Mouse (Mus musculus) left cerebral cortex, adult 18-20 months (tissue): Measurements from ENCODE around the gene Klhl15. TPM values are rescaled to one million over a fixed set of nuclear protein-coding genes. Genes with fewer than 3 reads are reported as not detected.

Experiments
- DNase-seq, 2 experiments: peaks; one replicate each; pipeline ENCODE4 v3.0.0; 2021 to 2022; ENCODE audit warnings: low spot score in 2 of 2, mixed read lengths in 1 of 2
- long read RNA-seq, 2 experiments: library from polyadenylated mRNA; stranded (forward); transcript quantifications; one replicate each; pipeline ENCODE4 v2.0.0; 2021
- microRNA-seq, 2 experiments: library from miRNA; unstranded; fragments of <30 nt; microRNA quantifications; one replicate each; pipeline ENCODE4 v1.2.0; 2021
- total RNA-seq, 2 experiments: library from RNA; stranded (reverse); gene quantifications; 2 replicates each; pipeline ENCODE4 v1.2.3; 2021

Gene Klhl15
- 10 to 100 TPM; 27.0 to 29.6 TPM for total RNA-seq
- long read RNA-seq, experiment 1, partial matches to known transcripts: 0 of 2 reads
- long read RNA-seq, experiment 1, other reads (novel, unspliced or antisense): 2 of 2 reads
- long read RNA-seq, experiment 2, partial matches to known transcripts: 0 of 4 reads
- long read RNA-seq, experiment 2, other reads (novel, unspliced or antisense): 2 of 4 reads

DNA sequence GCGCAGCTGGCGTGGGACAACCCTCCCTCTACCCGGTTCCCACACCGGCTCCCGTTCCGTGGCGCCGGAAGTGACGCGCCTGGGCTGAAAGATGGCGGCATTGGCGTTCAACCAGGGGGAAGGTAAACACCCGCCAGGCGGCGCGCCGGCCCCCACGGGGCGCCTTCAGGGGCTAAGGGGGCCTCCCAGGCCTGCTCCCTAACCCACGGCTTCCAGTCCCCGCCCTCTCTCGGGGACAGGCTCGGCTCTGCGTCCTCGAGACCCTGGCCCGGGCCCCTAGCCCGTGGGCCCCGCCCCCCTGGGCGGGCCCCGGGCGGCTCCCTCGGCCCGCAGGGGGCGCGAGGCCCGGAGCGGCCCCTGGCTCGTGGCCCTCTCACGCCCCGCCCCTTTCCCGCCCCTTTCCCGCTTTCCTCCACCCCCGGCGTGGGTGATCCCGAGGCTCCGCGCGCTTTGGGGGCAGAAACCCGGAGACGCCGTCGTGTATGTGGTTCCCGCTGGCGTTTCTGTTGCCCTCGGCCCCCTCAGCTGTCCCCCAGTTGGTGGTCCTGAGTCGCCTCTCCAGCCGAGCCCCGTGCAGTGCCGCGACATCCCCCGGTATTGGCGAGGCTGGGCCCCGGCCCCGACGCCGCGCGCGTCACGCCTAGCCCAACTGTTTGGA, at the start of gene Klhl15:
Gene Klhl15, plus strand, starts transcription at position 68 of the 658 bp plus-strand sequence.
- peak; percentile 66 to 75 for DNase-seq

DNA sequence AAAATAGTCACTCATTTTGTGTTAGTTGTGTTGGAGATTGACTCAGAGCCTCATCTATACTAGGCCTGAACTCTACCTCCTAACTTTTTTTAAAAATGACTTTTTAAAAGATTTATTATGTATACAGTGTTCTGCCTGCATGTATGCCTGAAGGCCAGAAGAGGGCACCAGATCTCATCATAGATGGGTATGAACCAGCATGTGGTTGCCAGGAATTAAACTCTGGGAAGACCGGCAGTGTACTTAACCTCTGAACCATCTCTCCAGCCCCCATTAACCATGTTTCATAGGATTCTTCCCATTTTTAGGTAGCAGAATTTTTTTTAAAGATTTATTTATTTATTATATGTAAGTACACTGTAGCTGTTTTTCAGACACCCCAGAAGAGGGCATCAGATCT, 49.2 kb upstream of the Klhl15 start:
- DNase-seq: no peak

DNA sequence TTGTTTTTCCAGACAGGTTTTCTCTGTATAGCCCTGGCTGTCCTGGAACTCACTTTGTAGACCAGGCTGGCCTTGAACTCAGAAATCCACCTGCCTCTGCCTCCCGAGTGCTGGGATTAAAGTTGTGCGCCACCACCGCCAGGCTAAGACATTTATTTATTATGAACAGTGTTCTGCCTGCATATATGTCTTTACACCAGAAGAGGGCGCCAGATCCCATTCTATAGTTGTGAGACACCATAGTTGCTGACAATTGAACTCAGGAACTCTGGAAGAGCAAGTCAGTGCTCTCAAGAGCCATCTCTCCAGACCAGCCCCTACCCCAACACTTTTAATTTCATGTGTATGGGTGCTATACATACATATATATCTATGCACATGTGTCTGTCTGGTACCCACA, 40.5 kb upstream of the Klhl15 start:
- DNase-seq: peak in 1 of 2 experiments; percentile 3

DNA sequence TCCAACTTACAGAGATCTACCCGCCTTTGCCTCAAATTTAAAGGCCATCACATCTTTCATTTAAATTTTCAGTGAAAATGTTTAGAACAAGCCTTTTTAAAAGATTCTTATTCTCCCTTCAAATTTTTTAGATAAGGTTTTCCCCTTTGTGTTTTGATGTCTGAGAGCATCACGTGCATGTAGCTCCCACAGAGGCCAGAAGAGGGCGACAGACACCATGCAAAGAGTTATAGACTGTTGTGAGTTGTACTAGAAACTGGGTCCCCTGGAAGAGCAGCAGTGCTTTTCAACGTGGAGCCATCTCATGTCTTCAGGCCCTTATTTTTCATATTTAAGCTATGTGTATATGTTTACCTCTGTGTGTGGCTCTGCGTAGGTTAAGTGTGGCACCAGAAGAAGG, 36.6 kb upstream of the Klhl15 start:
- DNase-seq: no peak

DNA sequence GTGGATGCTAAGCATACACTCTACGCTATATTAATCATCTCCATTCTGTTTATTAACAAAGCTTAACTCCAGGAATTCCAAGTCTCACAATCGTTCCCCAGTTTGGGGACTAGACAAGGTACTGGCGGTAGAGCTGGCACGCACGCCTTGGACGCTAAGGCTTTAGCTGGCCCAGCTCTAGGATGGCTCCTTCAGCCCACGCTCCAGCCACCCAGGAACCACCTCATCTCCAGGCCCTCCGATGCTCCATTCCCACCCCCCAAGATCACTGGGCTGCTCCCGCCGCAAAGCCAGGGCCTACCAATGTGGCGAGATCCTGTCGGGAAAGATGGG, 22.2 kb upstream of the Klhl15 start:
- DNase-seq: no peak

DNA sequence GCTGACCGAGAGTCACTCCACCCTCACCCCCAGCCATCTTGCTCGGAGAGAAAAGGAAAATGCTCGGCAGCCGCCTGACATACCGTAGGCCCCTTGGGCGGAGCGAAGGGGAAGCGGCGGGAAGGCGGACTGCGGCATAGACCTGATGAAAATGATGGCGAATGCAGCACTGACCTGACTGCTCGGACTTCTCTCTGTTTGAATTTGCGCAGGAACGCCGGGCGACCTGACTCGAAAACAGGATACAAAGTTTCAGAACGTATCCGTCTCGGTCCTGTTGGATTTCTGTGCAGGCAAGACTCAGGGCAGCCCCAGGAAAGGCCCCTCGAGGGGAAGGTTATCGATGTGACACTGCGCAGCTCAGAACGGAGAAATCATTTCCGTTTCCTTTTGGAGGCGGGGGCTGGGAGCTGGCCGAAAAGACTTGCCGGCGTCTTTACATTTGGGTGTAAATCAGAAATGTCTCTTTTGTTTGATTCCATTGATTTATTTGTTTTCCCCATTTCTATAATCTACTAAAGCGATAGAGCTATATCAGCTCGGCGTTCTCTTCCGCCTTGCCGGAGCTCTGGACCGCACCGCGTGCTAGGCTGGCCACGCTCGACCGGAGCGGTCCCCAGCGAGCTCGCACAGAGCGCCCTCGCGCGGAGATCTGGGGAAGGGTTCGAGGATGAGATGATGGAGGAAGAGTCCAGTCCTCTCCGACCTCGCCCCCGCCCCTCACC, 21.6 kb upstream of the Klhl15 start, which contains the start of gene Eif2s3x:
Gene Eif2s3x, minus strand, starts transcription at position 266 of the 725 bp plus-strand sequence.
- DNase-seq: peak; percentile 71 to 92

DNA sequence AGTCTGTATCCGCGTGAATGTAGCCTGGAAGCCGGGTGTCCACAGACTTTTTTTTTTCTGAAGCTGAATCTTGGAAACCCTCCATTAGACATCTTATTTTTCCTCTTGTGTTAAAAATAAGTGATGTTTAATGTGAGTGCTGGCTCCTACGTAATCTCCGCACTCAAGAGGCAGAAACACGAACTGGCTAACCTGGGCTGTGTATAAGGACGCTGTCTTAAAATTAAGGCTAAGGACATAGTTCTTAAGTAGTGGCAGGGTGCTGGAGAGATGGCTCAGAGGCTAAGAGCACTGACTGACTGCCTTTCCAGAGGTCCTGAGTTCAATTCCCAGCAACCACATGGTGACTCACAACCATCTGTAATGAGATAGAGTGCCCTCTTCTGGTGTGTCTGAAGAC, 21.0 kb upstream of the Klhl15 start:
- DNase-seq: peak in 1 of 2 experiments; percentile 1

DNA sequence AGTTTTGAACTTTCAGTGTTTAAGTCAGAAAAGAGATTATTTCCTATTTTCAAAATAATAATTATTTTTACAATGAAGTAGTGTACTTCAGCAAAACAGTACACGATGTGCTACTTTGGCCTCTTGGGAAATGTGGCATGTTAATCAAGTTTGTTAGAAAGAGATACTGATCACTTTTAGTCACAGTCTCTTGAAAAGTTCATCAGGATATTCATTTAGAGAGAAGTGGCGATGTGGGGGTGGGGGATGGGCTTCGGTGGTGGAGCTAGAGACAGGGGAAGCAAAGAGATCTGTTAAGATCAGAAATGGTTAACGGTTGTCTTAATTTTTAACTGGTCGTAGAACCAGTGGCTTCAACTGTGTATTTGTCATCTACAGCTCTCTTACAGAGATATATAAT, 967 bp upstream of the Klhl15 start:
- DNase-seq: no peak

DNA sequence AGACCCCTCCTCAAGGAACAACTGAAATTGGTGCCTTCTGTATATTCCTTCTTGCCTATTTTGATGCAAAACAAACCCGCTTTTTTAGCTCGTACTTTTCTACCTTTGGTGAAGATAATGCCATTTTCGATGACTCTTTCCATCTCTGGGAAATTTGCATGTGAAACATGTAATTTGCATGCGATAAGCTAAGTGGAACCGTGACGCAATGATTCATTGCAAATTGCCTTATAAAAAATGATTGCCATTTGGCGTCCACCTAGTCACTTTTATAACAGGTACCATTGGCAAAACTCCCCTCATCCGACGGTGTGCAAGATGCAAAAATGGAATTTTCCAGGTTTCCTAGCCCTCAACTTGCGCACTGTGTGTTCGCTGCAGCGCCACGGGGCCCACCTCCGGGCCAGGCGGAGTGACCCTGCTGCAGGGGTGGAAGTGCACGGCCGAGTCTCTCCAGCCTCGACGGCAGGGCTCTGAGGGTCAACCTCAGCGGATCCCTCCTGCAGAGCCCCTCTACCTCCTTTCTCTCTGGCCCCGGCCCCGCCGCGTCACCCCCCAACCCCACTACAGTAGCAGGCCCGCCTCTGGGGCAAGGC, 365 bp upstream of the Klhl15 start:
- no peak for DNase-seq

DNA sequence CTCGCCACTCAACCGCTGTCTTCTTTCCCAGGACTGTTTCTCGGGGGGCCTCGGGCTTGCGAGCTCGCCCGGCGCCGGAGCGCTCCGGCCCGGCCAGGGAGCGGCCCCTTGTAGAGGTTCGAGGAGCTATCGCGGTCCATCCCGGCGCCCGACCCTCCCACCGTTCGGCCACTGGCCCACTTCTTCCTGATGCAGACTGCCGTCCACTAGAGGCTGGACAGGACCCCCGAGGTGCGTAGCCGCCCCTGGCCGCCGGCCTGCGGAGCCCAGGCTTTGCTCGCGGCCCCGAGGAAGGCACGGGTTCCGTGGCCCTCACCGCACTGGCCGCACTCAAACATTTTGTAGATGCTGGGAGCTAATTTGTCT, 774 bp downstream of the Klhl15 start:
- DNase-seq: peak in 1 of 2 experiments; percentile 3

DNA sequence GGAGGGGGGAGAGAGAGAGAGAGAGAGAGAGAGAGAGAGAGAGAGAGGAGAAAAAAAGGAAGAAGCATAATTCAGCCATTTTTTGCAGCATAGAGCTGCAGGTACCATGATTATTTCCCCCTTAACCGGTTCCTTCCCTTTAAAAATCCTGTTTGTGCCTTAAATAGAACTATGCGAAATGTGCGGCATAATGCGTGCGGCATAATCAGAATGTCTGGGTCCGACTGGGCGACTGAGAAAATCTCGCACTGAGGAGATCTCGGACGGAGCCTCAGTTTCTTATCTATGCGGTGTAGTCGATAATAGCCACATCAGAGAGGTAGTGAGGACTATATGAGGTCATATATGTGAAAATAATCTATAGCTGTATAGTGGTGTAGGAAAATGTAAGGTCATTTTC, 1.2 kb downstream of the Klhl15 start:
- DNase-seq: peak in 1 of 2 experiments; percentile 1

DNA sequence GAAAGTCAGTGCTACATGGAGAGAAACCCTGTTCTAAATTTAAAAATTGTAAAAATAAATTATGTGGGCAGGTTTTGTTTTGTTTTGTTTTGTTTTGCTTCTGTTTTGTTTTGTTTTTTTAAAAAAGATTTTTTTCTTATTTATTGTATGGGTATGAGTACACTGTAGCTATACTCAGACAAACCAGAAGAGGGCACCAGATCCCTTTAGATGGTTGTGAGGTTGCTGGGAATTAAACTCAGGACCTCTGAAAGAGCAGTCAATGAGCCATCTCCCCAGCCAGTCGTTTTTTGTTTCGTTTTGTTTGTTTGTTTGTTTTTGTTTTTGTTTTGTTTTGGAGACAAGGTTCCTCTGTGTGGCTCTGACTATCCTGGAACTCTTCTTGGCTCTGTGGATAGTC, 54.5 kb downstream of the Klhl15 start:
- DNase-seq: peak; percentile 3 to 18

DNA sequence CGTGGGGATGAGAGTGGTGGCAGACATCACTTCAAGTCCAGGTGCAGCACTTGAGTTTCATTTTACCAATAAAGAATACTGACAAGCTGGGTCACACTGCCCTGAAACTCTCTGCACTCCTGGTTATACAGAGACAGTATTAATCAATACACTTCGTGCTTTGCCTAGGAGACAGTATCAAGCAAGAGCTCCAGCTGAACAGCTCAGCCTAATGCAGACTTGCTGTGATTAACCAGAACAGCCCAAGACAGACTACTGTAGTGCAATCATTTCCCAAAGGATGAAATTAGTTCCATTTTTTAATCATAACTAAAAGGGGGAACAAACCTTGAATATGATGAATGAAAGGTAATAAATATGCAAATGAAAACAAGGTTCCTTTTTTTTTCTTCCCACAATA, 68.5 kb downstream of the Klhl15 start:
- DNase-seq: no peak

DNA sequence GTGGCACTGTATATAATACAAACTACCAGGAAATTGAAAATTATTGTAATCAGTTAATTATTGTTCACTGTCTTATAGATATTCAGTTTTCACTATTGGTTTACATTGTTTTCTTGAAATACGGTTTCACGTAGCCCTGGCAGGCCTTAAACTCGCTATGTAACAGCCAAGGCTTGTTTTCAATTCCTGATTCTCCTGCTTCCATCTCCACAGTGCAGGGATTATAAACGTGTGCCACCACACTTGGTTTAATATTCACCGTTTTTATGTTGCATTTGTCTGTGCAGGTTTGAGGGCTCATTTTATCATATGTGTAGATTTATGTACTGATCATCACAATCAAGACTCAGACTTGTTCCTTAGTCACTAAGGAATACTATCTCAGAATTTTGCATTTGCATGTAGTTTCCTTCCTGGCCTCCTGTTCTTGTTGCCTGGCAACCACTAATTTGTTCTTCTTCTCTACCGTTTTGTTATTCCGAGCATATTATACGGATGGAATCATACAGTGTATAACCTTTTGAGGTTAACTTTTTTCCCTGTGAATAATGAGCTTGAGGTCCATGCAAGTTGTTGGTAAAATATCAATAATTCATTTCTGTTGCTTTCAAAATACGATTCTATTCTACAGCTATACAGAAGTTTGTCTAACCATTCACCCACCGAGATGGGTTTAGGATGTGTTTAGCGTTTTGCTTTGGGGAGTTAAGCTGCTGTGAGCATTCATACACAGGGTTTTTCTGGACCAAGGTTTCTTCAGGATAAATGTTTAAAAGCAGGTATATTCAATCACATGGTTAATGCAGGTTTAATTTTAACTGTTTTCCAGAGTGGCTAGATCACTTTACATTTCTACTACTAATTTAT, 86.9 kb downstream of the Klhl15 start:
- no peak for DNase-seq

Small RNA genes within 50 kb of the gene (microRNA-seq; reads per million reads assigned to microRNA genes)
- gene Mir7673: 0 reads per million in 2 experiments

Other genes starting within 250 kb of the Klhl15 start
- gene Zfx, start 110.9 kb upstream of the Klhl15 start, total RNA-seq: 10 to 100 TPM; 40.3 to 43.1 TPM
- 100 to 1,000 TPM; 111 to 179 TPM for gene Eif2s3x, start 21.7 kb upstream of the Klhl15 start, total RNA-seq
- gene Fam90a1b, start 132.2 kb downstream of the Klhl15 start, total RNA-seq: under 1 TPM in 1 of 2 experiments, not detected in 1; 0.46 TPM
- 10 to 100 TPM; 65.1 to 66.0 TPM for gene Apoo, start 132.5 kb downstream of the Klhl15 start, total RNA-seq